In the genomic region with DNA sequence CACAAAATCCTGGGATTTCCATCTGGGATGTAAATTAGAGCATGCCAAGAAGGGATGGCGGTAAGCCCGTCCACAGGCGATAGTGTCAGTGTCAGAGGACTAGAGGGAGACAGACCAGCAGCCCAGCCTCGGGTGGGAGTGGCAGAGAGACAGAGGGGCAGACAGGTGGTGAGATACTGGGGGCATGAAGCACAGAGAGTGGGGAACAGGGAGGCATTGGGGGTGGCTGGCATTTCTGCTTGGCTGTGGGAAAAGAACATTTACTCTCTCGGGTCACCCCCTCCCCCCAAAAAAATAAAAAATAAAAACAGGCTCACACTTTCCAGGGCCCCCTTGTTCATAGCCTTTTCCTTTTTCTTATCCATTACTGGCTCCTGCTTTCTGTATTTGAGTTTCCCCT, we compare ENCODE assay signal across 14 mouse cellular contexts.
"Had no signal": no experiment of that assay in that cellular context is flagged by ENCODE, and none has a peak within 500 bp of the region (broad histone marks: within the 10 kb centered on the region; RNA-seq: fewer than 3 reads in every experiment).

No protein-coding gene starts in this region.

- H3K27ac ChIP-seq: kidney, postnatal 0 days; left cerebral cortex, adult 2 months; limb, embryonic 10.5 days; liver, embryonic 15.5 days; midbrain, embryonic 12.5 days; stomach, embryonic 15.5 days had no signal

- H3K9me3 ChIP-seq: limb, embryonic 10.5 days; midbrain, embryonic 12.5 days; stomach, embryonic 15.5 days had no signal

- H3K4me3 ChIP-seq: left cerebral cortex, adult 2 months; limb, embryonic 10.5 days; liver, embryonic 15.5 days; midbrain, embryonic 12.5 days; stomach, embryonic 15.5 days had no signal

- H3K27me3 ChIP-seq: liver, embryonic 15.5 days; stomach, embryonic 15.5 days had no signal

- DNase-seq: kidney, adult 9 months; kidney, postnatal 36 days; lung, adult 2 months; lung, postnatal 36 days; right cerebral cortex, postnatal 14 days; thymus, postnatal 36 days had no signal

- H3K4me1 ChIP-seq: limb, embryonic 10.5 days; liver, embryonic 15.5 days; stomach, embryonic 15.5 days had no signal

- H3K4me2 ChIP-seq: liver, embryonic 11.5 days; liver, embryonic 15.5 days; midbrain, embryonic 12.5 days; stomach, embryonic 15.5 days had no signal

- H3K9ac ChIP-seq: liver, embryonic 15.5 days; midbrain, embryonic 12.5 days; stomach, embryonic 15.5 days had no signal

- ATAC-seq: lung, postnatal 0 days had no signal

- H3K36me3 ChIP-seq: limb, embryonic 10.5 days; liver, embryonic 15.5 days; midbrain, embryonic 12.5 days; stomach, embryonic 15.5 days had no signal
